Mouse (Mus musculus): ENCODE data around the gene Ramp1.

DNA sequence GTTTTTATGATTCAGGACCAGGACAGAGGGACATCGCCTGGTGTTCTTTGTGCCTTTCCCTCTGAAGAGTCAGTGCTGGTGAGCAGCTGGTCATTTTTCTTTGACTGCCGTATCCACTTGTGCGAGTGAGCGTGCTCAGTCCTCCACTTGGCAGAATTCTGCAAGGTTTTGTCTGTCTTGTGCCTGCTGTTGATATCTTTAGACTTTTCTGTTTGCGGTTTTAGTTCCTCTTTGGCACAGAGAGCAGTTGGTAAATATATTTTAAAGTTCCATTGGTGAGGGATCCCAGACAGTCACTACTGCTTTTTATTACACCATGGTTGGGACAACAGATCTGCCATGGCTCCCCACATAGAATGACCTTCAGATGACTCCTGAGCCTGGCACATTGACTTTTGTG is 7.7 kb downstream of the Ramp1 start:
- TF ChIP-seq CTCF (IDR thresholded peaks at IDR 0.05; ENCODE audit: borderline replicate concordance, control insufficient read depth, extremely low read depth, insufficient read depth, low read length, poor library complexity), result no peak
- no peak for TF ChIP-seq POLR2A (IDR thresholded peaks at IDR 0.05; ENCODE audit: control insufficient read depth, extremely low read depth, insufficient read depth, low read length, poor library complexity)

All from thymus, adult 2 months (tissue).